Mouse (Mus musculus) left cerebral cortex, postnatal 25 days (tissue): ENCODE measurements around the gene Mrpl17. TPM values are rescaled to one million over a fixed set of nuclear protein-coding genes. Genes with fewer than 3 reads are reported as not detected.

Experiments used
- DNase-seq, 2 experiments: peaks; one replicate each; pipeline ENCODE4 v3.0.0; 2022; ENCODE audit warnings: low spot score in 2 of 2, mixed read lengths in 1 of 2
- intact Hi-C: fragments of 180-260 bp; cut with DNase I; formaldehyde crosslinking; loops from one replicate; pipeline ENCODE4 v1.15.1; 2025
- total RNA-seq, 2 experiments: library from RNA; stranded (reverse); gene quantifications; 2 replicates each; pipeline ENCODE4 v1.2.3; 2021

Mrpl17 gene
- total RNA-seq, 2 experiments from 2014 or later: 98.3 to 105 TPM

- intact Hi-C loops: no loop called here
- DNase-seq: peak in 1 of 2 experiments; percentile 54
These were observed 19.8 kb downstream of the Mrpl17 start for GRCm38 (mm10) chr7:105791147-105791546.

- intact Hi-C loops: no loop called here
- DNase-seq: no peak
These were observed 23.4 kb downstream of the Mrpl17 start, which contains the start of gene Dchs1 for GRCm38 (mm10) chr7:105787285-105788140. Dchs1 (minus strand) TSS chr7:105787654.

- intact Hi-C loops: no loop called here
- DNase-seq: no peak
These were observed 24.2 kb downstream of the Mrpl17 start for GRCm38 (mm10) chr7:105786506-105787284.

- intact Hi-C loops: no loop called here
- no peak for DNase-seq
These were observed 26.3 kb downstream of the Mrpl17 start for GRCm38 (mm10) chr7:105784556-105784955.

- intact Hi-C loops: no loop called here
- no peak for DNase-seq
These were observed 27.0 kb downstream of the Mrpl17 start for GRCm38 (mm10) chr7:105783861-105784260.

GRCm38 (mm10) chr7:105778553-105779265 lies 32.2 kb downstream of the Mrpl17 start:
- peak in 1 of 2 experiments; percentile 58 for DNase-seq
- intact Hi-C loops: no loop called here

GRCm38 (mm10) chr7:105777797-105778552 lies 32.9 kb downstream of the Mrpl17 start:
- DNase-seq: no peak
- intact Hi-C loops: no loop called here

- intact Hi-C loops: no loop called here
- DNase-seq: no peak
These were observed 33.6 kb downstream of the Mrpl17 start for GRCm38 (mm10) chr7:105777316-105777715.

GRCm38 (mm10) chr7:105776026-105776425 lies 34.9 kb downstream of the Mrpl17 start:
- intact Hi-C loops: no loop called here
- no peak for DNase-seq

GRCm38 (mm10) chr7:105774661-105775060 lies 36.2 kb downstream of the Mrpl17 start:
- no peak for DNase-seq
- intact Hi-C loops: no loop called here

GRCm38 (mm10) chr7:105773041-105773440 lies 37.9 kb downstream of the Mrpl17 start:
- intact Hi-C loops: no loop called here
- DNase-seq: no peak

- no peak for DNase-seq
- intact Hi-C loops: no loop called here
These were observed 38.6 kb downstream of the Mrpl17 start for GRCm38 (mm10) chr7:105772331-105772730.

GRCm38 (mm10) chr7:105769959-105770358 lies 40.9 kb downstream of the Mrpl17 start:
- intact Hi-C loops: no loop called here

GRCm38 (mm10) chr7:105767729-105768165 lies 43.2 kb downstream of the Mrpl17 start:
- no peak for DNase-seq
- intact Hi-C loops: no loop called here

More at GRCm38 (mm10) chr7:105769959-105770358, 40.9 kb downstream of the Mrpl17 start:
- DNase-seq: no peak

- intact Hi-C loops: no loop called here
These were observed 46.6 kb downstream of the Mrpl17 start for GRCm38 (mm10) chr7:105764331-105764730.

GRCm38 (mm10) chr7:105762517-105763270 lies 48.2 kb downstream of the Mrpl17 start:
- DNase-seq: no peak
- intact Hi-C loops: no loop called here

More at GRCm38 (mm10) chr7:105764331-105764730, 46.6 kb downstream of the Mrpl17 start:
- DNase-seq: no peak

GRCm38 (mm10) chr7:105761813-105762484 lies 49.0 kb downstream of the Mrpl17 start:
- intact Hi-C loops: no loop called here
- DNase-seq: no peak

GRCm38 (mm10) chr7:105753281-105753680 lies 57.6 kb downstream of the Mrpl17 start:
- intact Hi-C loops: loop anchor here (2.0 kb wide), 1 partner anchor 58 kb away; the partner anchor contains the start of gene Mrpl17
- DNase-seq: no peak
